Mouse (Mus musculus): Measurements from ENCODE around the gene Zcchc24. TPM values are rescaled to one million over a fixed set of nuclear protein-coding genes. Genes with fewer than 3 reads are reported as not detected.

Gene Zcchc24
- polyA plus RNA-seq, 1 experiment: 86.2 TPM

GRCm38 (mm10) chr14:25766441-25766840, 2.4 kb downstream of the Zcchc24 start:
- no peak overlapping the region for H3ac ChIP-seq (ENCODE audit: control insufficient read depth, insufficient read length)
- H3K27me3 ChIP-seq (ENCODE audit: control insufficient read depth, insufficient read depth, insufficient read length): no peaks in the 10 kb centered on the region
- peak overlapping the region; percentile 97 for H3K4me3 ChIP-seq
- H3K4me2 ChIP-seq (ENCODE audit: low read depth): peak overlapping the region; percentile 97
- TF ChIP-seq MAX (IDR thresholded peaks at IDR 0.05; ENCODE audit: low read depth) (no peak), POLR2AphosphoS2 (IDR thresholded peaks at IDR 0.05; ENCODE audit: insufficient read length, low read depth) (peak; percentile 14)
- H3K36me3 ChIP-seq (ENCODE audit: control insufficient read depth, insufficient read depth): peaks cover 19% of the 10 kb centered on the region
- H3K79me2 ChIP-seq (ENCODE audit: control insufficient read depth, insufficient read depth): peaks cover 69% of the 10 kb centered on the region

DNA sequence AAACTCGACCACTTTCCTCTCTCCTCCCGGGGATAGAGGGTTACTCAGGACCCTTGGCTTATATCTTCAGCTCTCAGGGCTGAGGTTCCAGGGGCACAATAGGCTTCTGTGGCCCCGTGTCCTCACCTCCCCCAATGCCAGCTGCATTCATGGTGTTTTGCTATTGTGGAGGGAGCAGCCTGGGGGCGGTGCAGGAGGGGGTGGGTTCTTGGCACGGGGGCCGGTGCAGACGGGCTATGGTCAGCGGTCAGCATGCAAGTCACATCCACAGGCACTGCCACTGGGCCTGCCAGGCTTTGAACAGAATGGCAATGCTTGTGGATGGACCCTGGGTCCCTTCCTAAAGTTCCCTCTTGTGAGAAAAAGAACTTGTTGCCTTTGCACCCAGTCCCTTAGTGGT, 2.9 kb downstream of the Zcchc24 start:
- Histone ChIP-seq H3K4me2 (ENCODE audit: low read depth) (peak overlapping the region; percentile 97), H3ac (ENCODE audit: control insufficient read depth, insufficient read length) (no peak overlapping the region), H3K79me2 (ENCODE audit: control insufficient read depth, insufficient read depth) (peaks cover 74% of the 10 kb centered on the region), H3K27me3 (ENCODE audit: control insufficient read depth, insufficient read depth, insufficient read length) (no peaks in the 10 kb centered on the region), H3K4me3 (peak overlapping the region; percentile 97), H3K36me3 (ENCODE audit: control insufficient read depth, insufficient read depth) (peaks cover 19% of the 10 kb centered on the region)
- TF ChIP-seq POLR2A (IDR thresholded peaks at IDR 0.05; ENCODE audit: insufficient read length, low read depth) (peak; percentile 38), TCF3 (IDR thresholded peaks at IDR 0.05; ENCODE audit: insufficient read length, low read depth) (no peak), MAX (IDR thresholded peaks at IDR 0.05; ENCODE audit: low read depth) (no peak), CEBPB (IDR thresholded peaks at IDR 0.05; ENCODE audit: insufficient read depth, poor library complexity, severe bottlenecking) (no peak), USF1 (IDR thresholded peaks at IDR 0.05; ENCODE audit: low read depth) (no peak), MYOD1 (IDR thresholded peaks at IDR 0.05; ENCODE audit: control insufficient read depth in 1 of 3, insufficient read length in 2 of 3, low read depth in 2 of 3) (peak in 1 of 3 experiments; percentile 73), POLR2AphosphoS2 (IDR thresholded peaks at IDR 0.05; ENCODE audit: insufficient read length, low read depth) (peak; percentile 65), TCF12 (IDR thresholded peaks at IDR 0.05; ENCODE audit: insufficient read depth, poor library complexity, severe bottlenecking) (no peak), MYOG (IDR thresholded peaks at IDR 0.05; ENCODE audit: control insufficient read depth in 1 of 3, insufficient read depth in 1 of 3, insufficient read length in 2 of 3, low read depth in 2 of 3) (peak in 1 of 3 experiments; percentile 49)

DNA sequence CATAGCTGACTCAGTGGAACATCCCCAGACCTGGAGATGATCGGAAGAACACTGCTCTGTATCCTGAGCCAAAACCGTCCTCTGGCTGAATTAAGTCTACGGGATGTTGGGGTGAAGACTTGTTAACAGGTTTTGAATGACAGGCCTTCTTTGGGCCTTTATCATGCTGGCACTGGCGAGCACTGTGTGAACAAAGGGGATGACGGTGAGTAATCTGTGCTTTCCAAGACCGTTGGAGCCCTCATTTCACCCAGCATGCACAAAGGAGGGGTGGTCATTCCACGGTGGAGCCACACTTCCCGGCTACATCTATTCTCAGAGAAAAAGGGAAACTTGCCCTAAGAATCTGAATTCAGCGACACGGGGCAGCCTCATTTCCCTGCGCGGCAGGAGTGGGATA, 3.7 kb downstream of the Zcchc24 start:
- H3K79me2 ChIP-seq (ENCODE audit: control insufficient read depth, insufficient read depth): peaks cover 82% of the 10 kb centered on the region
- no peak for TF ChIP-seq MAX (IDR thresholded peaks at IDR 0.05; ENCODE audit: low read depth)
- no peak for TF ChIP-seq CEBPB (IDR thresholded peaks at IDR 0.05; ENCODE audit: insufficient read depth, poor library complexity, severe bottlenecking)
- TF ChIP-seq REST (IDR thresholded peaks at IDR 0.05; ENCODE audit: insufficient read depth, insufficient read length): no peak
- no peak for TF ChIP-seq TCF3 (IDR thresholded peaks at IDR 0.05; ENCODE audit: insufficient read length, low read depth)
- TF ChIP-seq USF1 (IDR thresholded peaks at IDR 0.05; ENCODE audit: low read depth): no peak
- no peak for TF ChIP-seq POLR2AphosphoS2 (IDR thresholded peaks at IDR 0.05; ENCODE audit: insufficient read length, low read depth)
- no peak for TF ChIP-seq MYOG (IDR thresholded peaks at IDR 0.05; ENCODE audit: control insufficient read depth in 1 of 3, insufficient read depth in 1 of 3, insufficient read length in 2 of 3, low read depth in 2 of 3)
- TF ChIP-seq TCF12 (IDR thresholded peaks at IDR 0.05; ENCODE audit: insufficient read depth, poor library complexity, severe bottlenecking): no peak
- no peaks in the 10 kb centered on the region for H3K27me3 ChIP-seq (ENCODE audit: control insufficient read depth, insufficient read depth, insufficient read length)
- H3K36me3 ChIP-seq (ENCODE audit: control insufficient read depth, insufficient read depth): peaks cover 19% of the 10 kb centered on the region
- H3K4me3 ChIP-seq: peak overlapping the region; percentile 97
- no peak overlapping the region for H3ac ChIP-seq (ENCODE audit: control insufficient read depth, insufficient read length)
- peak overlapping the region; percentile 97 for H3K4me2 ChIP-seq (ENCODE audit: low read depth)

GRCm38 (mm10) chr14:25761184-25761583, 7.7 kb downstream of the Zcchc24 start:
- Histone ChIP-seq H3K36me3 (ENCODE audit: control insufficient read depth, insufficient read depth) (peaks cover 19% of the 10 kb centered on the region), H3K27me3 (ENCODE audit: control insufficient read depth, insufficient read depth, insufficient read length) (no peaks in the 10 kb centered on the region), H3K4me3 (no peak overlapping the region), H3K4me2 (ENCODE audit: low read depth) (peak overlapping the region; percentile 96), H3ac (ENCODE audit: control insufficient read depth, insufficient read length) (no peak overlapping the region), H3K79me2 (ENCODE audit: control insufficient read depth, insufficient read depth) (peaks cover 94% of the 10 kb centered on the region)
- no peak for TF ChIP-seq SRF (IDR thresholded peaks at IDR 0.05; ENCODE audit: control insufficient read depth, insufficient read length, low read depth)
- TF ChIP-seq TCF12 (IDR thresholded peaks at IDR 0.05; ENCODE audit: insufficient read depth, poor library complexity, severe bottlenecking): no peak
- no peak for TF ChIP-seq E2F4 (IDR thresholded peaks at IDR 0.05; ENCODE audit: insufficient read depth)
- peak; percentile 16 for TF ChIP-seq POLR2A (IDR thresholded peaks at IDR 0.05; ENCODE audit: insufficient read length, low read depth)
- TF ChIP-seq MAX (IDR thresholded peaks at IDR 0.05; ENCODE audit: low read depth): no peak
- no peak for TF ChIP-seq MYOG (IDR thresholded peaks at IDR 0.05; ENCODE audit: control insufficient read depth in 1 of 3, insufficient read depth in 1 of 3, insufficient read length in 2 of 3, low read depth in 2 of 3)
- no peak for TF ChIP-seq TCF3 (IDR thresholded peaks at IDR 0.05; ENCODE audit: insufficient read length, low read depth)
- no peak for TF ChIP-seq USF1 (IDR thresholded peaks at IDR 0.05; ENCODE audit: low read depth)
- no peak for TF ChIP-seq MYOD1 (IDR thresholded peaks at IDR 0.05; ENCODE audit: control insufficient read depth in 1 of 3, insufficient read length in 2 of 3, low read depth in 2 of 3)
- TF ChIP-seq POLR2AphosphoS2 (IDR thresholded peaks at IDR 0.05; ENCODE audit: insufficient read length, low read depth): peak; percentile 64
- TF ChIP-seq REST (IDR thresholded peaks at IDR 0.05; ENCODE audit: insufficient read depth, insufficient read length): no peak
- TF ChIP-seq CEBPB (IDR thresholded peaks at IDR 0.05; ENCODE audit: insufficient read depth, poor library complexity, severe bottlenecking): no peak

GRCm38 (mm10) chr14:25759981-25760537, 8.8 kb downstream of the Zcchc24 start:
- Histone ChIP-seq H3K4me2 (ENCODE audit: low read depth) (peak overlapping the region; percentile 96), H3K27me3 (ENCODE audit: control insufficient read depth, insufficient read depth, insufficient read length) (no peaks in the 10 kb centered on the region), H3K4me3 (peak overlapping the region; percentile 15), H3ac (ENCODE audit: control insufficient read depth, insufficient read length) (no peak overlapping the region), H3K36me3 (ENCODE audit: control insufficient read depth, insufficient read depth) (peaks cover 22% of the 10 kb centered on the region), H3K79me2 (ENCODE audit: control insufficient read depth, insufficient read depth) (peaks cover 83% of the 10 kb centered on the region)
- no peak for TF ChIP-seq MAX (IDR thresholded peaks at IDR 0.05; ENCODE audit: low read depth)
- no peak for TF ChIP-seq MYOD1 (IDR thresholded peaks at IDR 0.05; ENCODE audit: control insufficient read depth in 1 of 3, insufficient read length in 2 of 3, low read depth in 2 of 3)
- no peak for TF ChIP-seq POLR2AphosphoS2 (IDR thresholded peaks at IDR 0.05; ENCODE audit: insufficient read length, low read depth)
- no peak for TF ChIP-seq TCF3 (IDR thresholded peaks at IDR 0.05; ENCODE audit: insufficient read length, low read depth)
- TF ChIP-seq E2F4 (IDR thresholded peaks at IDR 0.05; ENCODE audit: insufficient read depth): no peak
- TF ChIP-seq SRF (IDR thresholded peaks at IDR 0.05; ENCODE audit: control insufficient read depth, insufficient read length, low read depth): no peak
- TF ChIP-seq REST (IDR thresholded peaks at IDR 0.05; ENCODE audit: insufficient read depth, insufficient read length): no peak
- TF ChIP-seq POLR2A (IDR thresholded peaks at IDR 0.05; ENCODE audit: insufficient read length, low read depth): no peak
- TF ChIP-seq MYOG (IDR thresholded peaks at IDR 0.05; ENCODE audit: control insufficient read depth in 1 of 3, insufficient read depth in 1 of 3, insufficient read length in 2 of 3, low read depth in 2 of 3): no peak
- TF ChIP-seq USF1 (IDR thresholded peaks at IDR 0.05; ENCODE audit: low read depth): no peak
- no peak for TF ChIP-seq CEBPB (IDR thresholded peaks at IDR 0.05; ENCODE audit: insufficient read depth, poor library complexity, severe bottlenecking)
- TF ChIP-seq TCF12 (IDR thresholded peaks at IDR 0.05; ENCODE audit: insufficient read depth, poor library complexity, severe bottlenecking): no peak
